Mouse (Mus musculus): ENCODE results near the gene Btnl10. TPM values are rescaled to one million over a fixed set of nuclear protein-coding genes. Genes with fewer than 3 reads are reported as not detected.

Btnl10 gene
- polyA plus RNA-seq, 1 experiment from 2014 or later = not detected

DNA sequence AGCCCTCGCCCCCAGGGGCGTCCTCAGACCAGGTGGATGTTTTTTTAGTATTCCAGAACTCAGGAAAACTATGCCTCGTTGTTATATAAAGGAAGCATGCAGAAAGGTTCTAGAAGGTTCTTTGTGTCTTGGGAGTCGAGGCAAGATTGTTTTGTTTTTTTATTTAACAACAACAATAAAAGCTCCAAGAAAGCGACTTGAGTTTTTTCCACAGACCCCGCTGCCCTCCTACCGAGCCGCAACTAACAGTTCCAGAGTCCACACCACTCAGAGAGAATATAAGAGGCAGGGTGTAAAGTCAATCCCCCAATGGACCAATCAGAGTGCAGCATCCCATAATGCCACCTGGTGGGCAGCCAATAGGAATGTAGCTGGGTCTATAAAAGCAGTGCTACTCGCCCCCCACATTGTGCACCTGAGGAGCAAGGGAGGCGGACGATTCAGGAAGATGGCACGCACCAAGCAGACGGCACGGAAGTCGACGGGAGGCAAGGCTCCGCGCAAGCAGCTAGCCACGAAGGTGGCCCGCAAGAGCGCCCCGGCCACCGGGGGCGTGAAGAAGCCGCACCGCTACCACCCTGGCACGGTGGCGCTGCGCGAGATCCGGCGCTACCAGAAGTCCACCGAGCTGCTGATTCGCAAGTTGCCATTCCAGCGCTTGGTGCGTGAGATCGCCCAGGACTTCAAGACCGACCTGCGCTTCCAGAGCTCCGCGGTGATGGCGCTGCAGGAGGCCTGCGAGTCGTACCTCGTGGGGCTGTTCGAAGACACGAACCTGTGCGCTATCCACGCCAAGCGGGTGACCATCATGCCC lies 43.9 kb downstream of the Btnl10 start:
- no peak for ATAC-seq (ENCODE audit: insufficient number of reproducible peaks, low FRiP score, low TSS enrichment, low read depth)
- WGBS = 62% methylated on average over 50 of the region's 50 CpGs
- Histone ChIP-seq H3K4me3 (replicated peaks) (no peak overlapping the region), H3K36me3 (peaks cover 4% of the 10 kb centered on the region; the same call in 1 of the 2 replicates), H3K9me3 (replicated peaks) (no peaks in the 10 kb centered on the region), H3K9ac (no peak overlapping the region), H3K27me3 (peaks cover 15% of the 10 kb centered on the region), H3K4me2 (replicated peaks) (no peak overlapping the region), H3K27ac (replicated peaks) (no peak overlapping the region), H3K4me1 (peaks cover 22% of the 10 kb centered on the region)

GRCm38 (mm10) chr11:58963543-58963942 lies 45.8 kb downstream of the Btnl10 start:
- Histone ChIP-seq H3K4me2 (replicated peaks) (no peak overlapping the region), H3K9ac (no peak overlapping the region), H3K9me3 (replicated peaks) (no peaks in the 10 kb centered on the region), H3K4me3 (replicated peaks) (no peak overlapping the region), H3K4me1 (peaks cover 8% of the 10 kb centered on the region; the same call in 1 of the 2 replicates), H3K36me3 (no peaks in the 10 kb centered on the region; the same call in 1 of the 2 replicates), H3K27me3 (peaks cover 15% of the 10 kb centered on the region), H3K27ac (replicated peaks) (no peak overlapping the region)
- ATAC-seq (ENCODE audit: insufficient number of reproducible peaks, low FRiP score, low TSS enrichment, low read depth) = no peak
- 36% methylated on average over 17 of the region's 17 CpGs for WGBS

GRCm38 (mm10) chr11:58964216-58964615 lies 46.5 kb downstream of the Btnl10 start:
- peaks cover 15% of the 10 kb centered on the region for H3K27me3 ChIP-seq
- H3K4me3 ChIP-seq (replicated peaks) = no peak overlapping the region
- no peak overlapping the region for H3K4me2 ChIP-seq (replicated peaks)
- no peaks in the 10 kb centered on the region; the same call in 1 of the 2 replicates for H3K36me3 ChIP-seq
- no peak for ATAC-seq (ENCODE audit: insufficient number of reproducible peaks, low FRiP score, low TSS enrichment, low read depth)
- 80% methylated on average over 7 of the region's 7 CpGs for WGBS
- H3K9ac ChIP-seq = no peak overlapping the region
- no peaks in the 10 kb centered on the region for H3K9me3 ChIP-seq (replicated peaks)
- no peak overlapping the region for H3K27ac ChIP-seq (replicated peaks)
- H3K4me1 ChIP-seq = peaks cover 7% of the 10 kb centered on the region; the same call in 1 of the 2 replicates

DNA sequence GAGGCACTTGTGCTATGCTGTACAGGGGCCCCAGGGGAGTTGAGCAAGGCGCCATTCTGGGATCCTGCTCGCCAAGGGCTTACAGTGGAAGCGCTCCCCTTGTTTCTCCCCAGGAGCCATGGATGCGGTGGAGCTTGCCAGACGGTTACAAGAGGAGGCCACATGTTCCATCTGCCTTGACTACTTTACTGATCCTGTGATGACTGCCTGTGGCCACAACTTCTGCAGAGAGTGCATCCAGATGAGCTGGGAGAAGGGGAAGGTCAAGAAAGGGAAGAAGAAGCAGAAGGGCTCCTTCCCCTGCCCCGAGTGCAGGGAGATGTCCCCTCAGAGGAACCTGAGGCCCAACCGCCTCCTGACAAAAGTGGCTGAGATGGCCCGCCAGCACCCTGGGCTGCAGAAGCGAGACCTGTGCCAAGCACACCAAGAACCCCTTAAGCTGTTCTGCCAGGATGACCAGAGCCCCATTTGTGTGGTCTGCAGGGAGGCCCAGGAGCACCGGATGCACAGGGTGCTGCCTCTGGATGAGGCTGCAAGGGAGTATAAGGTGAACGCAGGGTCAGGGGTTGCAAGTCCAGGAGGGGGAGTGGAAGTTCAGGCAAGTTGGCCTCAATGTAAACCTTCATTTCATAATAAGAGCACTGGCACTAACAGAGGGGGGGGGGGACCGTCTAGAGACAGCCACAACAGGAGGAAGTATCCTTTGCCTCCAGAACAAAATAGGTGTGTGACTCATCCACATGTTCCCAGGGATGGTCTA lies 47.5 kb downstream of the Btnl10 start:
- 42% methylated on average over 12 of the region's 12 CpGs for WGBS
- H3K4me2 ChIP-seq (replicated peaks) = no peak overlapping the region
- no peak overlapping the region for H3K27ac ChIP-seq (replicated peaks)
- peaks cover 5% of the 10 kb centered on the region; the same call in 1 of the 2 replicates for H3K36me3 ChIP-seq
- H3K4me3 ChIP-seq (replicated peaks) = no peak overlapping the region
- ATAC-seq (ENCODE audit: insufficient number of reproducible peaks, low FRiP score, low TSS enrichment, low read depth) = no peak
- no peaks in the 10 kb centered on the region for H3K4me1 ChIP-seq
- H3K9ac ChIP-seq = no peak overlapping the region
- peaks cover 15% of the 10 kb centered on the region for H3K27me3 ChIP-seq
- H3K9me3 ChIP-seq (replicated peaks) = no peaks in the 10 kb centered on the region

- ATAC-seq (ENCODE audit: insufficient number of reproducible peaks, low FRiP score, low TSS enrichment, low read depth) = no peak
- no peak overlapping the region for H3K4me2 ChIP-seq (replicated peaks)
- no peak overlapping the region for H3K9ac ChIP-seq
- H3K27ac ChIP-seq (replicated peaks) = no peak overlapping the region
- no peaks in the 10 kb centered on the region for H3K9me3 ChIP-seq (replicated peaks)
- peaks cover 3% of the 10 kb centered on the region for H3K27me3 ChIP-seq
- H3K36me3 ChIP-seq = peaks cover 9% of the 10 kb centered on the region; the same call in 1 of the 2 replicates
- no peaks in the 10 kb centered on the region for H3K4me1 ChIP-seq
- 95% methylated on average over 1 of the region's 1 CpGs for WGBS
- no peak overlapping the region for H3K4me3 ChIP-seq (replicated peaks)
These were observed 49.6 kb downstream of the Btnl10 start for GRCm38 (mm10) chr11:58967346-58967745.

DNA sequence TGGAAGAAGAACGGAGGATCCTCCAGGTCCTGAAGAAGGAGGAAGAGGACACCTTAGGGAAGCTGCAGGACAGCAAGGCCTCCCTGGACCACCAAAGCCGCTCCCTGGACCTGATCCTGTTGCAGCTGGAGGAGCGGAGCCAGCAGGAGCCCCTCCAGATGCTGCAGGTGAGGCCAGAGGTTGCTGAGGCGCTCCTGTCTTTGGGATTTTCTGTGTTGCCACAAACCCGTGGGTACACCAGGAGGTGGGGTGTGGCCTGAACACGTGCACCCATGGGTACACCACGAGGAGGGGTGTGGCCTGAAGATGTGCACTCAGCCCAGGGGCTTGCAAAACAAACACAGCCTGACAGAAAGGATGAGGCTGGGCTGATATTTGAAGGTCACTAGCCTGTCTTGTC lies 50.8 kb downstream of the Btnl10 start:
- H3K4me1 ChIP-seq = no peaks in the 10 kb centered on the region
- H3K4me2 ChIP-seq (replicated peaks) = no peak overlapping the region
- no peak for ATAC-seq (ENCODE audit: insufficient number of reproducible peaks, low FRiP score, low TSS enrichment, low read depth)
- WGBS = 78% methylated on average over 7 of the region's 7 CpGs
- H3K27me3 ChIP-seq = peaks cover 2% of the 10 kb centered on the region; the same call in 1 of the 2 replicates
- H3K27ac ChIP-seq (replicated peaks) = no peak overlapping the region
- peaks cover 9% of the 10 kb centered on the region; the same call in 1 of the 2 replicates for H3K36me3 ChIP-seq
- H3K9me3 ChIP-seq (replicated peaks) = no peaks in the 10 kb centered on the region
- no peak overlapping the region for H3K4me3 ChIP-seq (replicated peaks)
- no peak overlapping the region for H3K9ac ChIP-seq

DNA sequence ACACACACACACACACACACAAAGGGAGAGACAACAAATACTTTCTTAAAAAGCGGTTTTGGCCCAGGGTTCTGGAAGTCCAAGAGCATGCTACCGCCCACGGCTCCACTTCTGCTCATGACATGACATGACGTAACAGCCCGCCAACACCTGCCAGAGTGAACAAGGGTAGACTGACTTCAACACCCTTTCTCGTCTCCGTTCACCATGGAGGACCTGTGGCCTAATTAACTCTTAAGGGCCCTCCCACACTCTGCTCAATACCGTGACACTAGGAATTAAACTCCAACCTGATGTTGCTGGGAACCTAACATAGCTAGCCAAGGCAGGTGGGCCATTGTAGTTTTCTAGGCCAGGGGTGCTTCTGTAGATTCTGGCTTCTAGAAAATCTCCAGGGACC lies 51.3 kb downstream of the Btnl10 start:
- no peak overlapping the region for H3K27ac ChIP-seq (replicated peaks)
- no peak overlapping the region for H3K4me2 ChIP-seq (replicated peaks)
- 82% methylated on average over 8 of the region's 8 CpGs for WGBS
- no peak overlapping the region for H3K9ac ChIP-seq
- H3K36me3 ChIP-seq = peaks cover 9% of the 10 kb centered on the region; the same call in 1 of the 2 replicates
- H3K27me3 ChIP-seq = no peaks in the 10 kb centered on the region
- no peaks in the 10 kb centered on the region for H3K4me1 ChIP-seq
- H3K9me3 ChIP-seq (replicated peaks) = no peaks in the 10 kb centered on the region
- ATAC-seq (ENCODE audit: insufficient number of reproducible peaks, low FRiP score, low TSS enrichment, low read depth) = no peak
- no peak overlapping the region for H3K4me3 ChIP-seq (replicated peaks)

- H3K27ac ChIP-seq (replicated peaks) = no peak overlapping the region
- ATAC-seq (ENCODE audit: insufficient number of reproducible peaks, low FRiP score, low TSS enrichment, low read depth) = no peak
- no peaks in the 10 kb centered on the region for H3K27me3 ChIP-seq
- peaks cover 9% of the 10 kb centered on the region; the same call in 1 of the 2 replicates for H3K36me3 ChIP-seq
- H3K9ac ChIP-seq = no peak overlapping the region
- WGBS = 81% methylated on average over 6 of the region's 6 CpGs
- H3K4me1 ChIP-seq = no peaks in the 10 kb centered on the region
- H3K4me2 ChIP-seq (replicated peaks) = no peak overlapping the region
- no peak overlapping the region for H3K4me3 ChIP-seq (replicated peaks)
- no peaks in the 10 kb centered on the region for H3K9me3 ChIP-seq (replicated peaks)
These were observed 52.0 kb downstream of the Btnl10 start for GRCm38 (mm10) chr11:58969659-58970058.

- H3K9ac ChIP-seq = no peak overlapping the region
- H3K27ac ChIP-seq (replicated peaks) = no peak overlapping the region
- H3K36me3 ChIP-seq = peaks cover 9% of the 10 kb centered on the region; the same call in 1 of the 2 replicates
- 90% methylated on average over 21 of the region's 21 CpGs for WGBS
- ATAC-seq (ENCODE audit: insufficient number of reproducible peaks, low FRiP score, low TSS enrichment, low read depth) = no peak
- no peaks in the 10 kb centered on the region for H3K9me3 ChIP-seq (replicated peaks)
- no peak overlapping the region for H3K4me3 ChIP-seq (replicated peaks)
- H3K4me1 ChIP-seq = no peaks in the 10 kb centered on the region
- no peak overlapping the region for H3K4me2 ChIP-seq (replicated peaks)
- H3K27me3 ChIP-seq = no peaks in the 10 kb centered on the region
These were observed 53.3 kb downstream of the Btnl10 start for GRCm38 (mm10) chr11:58970831-58971530.

DNA sequence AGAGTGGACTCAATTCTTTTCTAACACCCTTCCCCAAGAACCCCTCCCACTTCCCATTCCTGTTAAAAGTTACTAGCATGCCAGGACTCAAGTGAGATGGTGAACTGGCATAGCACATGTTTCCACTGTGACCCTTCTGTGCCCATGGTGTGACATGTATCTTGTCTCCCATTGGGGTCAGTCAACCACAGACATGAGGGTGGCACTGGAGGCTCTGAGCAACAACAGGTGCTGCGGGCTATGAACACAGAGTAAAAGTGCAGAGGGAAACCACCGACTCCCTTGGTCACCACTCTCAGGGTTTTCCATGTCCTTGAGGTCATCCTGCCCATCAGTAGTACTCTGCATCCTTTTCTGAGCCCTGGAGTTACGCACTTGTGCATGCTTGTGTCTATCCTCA lies 54.1 kb downstream of the Btnl10 start:
- 90% methylated on average over 3 of the region's 3 CpGs for WGBS
- Histone ChIP-seq H3K36me3 (peaks cover 9% of the 10 kb centered on the region; the same call in 1 of the 2 replicates), H3K4me1 (peaks cover under 1% of the 10 kb centered on the region; the same call in 1 of the 2 replicates), H3K27ac (replicated peaks) (no peak overlapping the region), H3K4me3 (replicated peaks) (no peak overlapping the region), H3K9me3 (replicated peaks) (no peaks in the 10 kb centered on the region), H3K4me2 (replicated peaks) (no peak overlapping the region), H3K27me3 (no peaks in the 10 kb centered on the region), H3K9ac (no peak overlapping the region)
- ATAC-seq (ENCODE audit: insufficient number of reproducible peaks, low FRiP score, low TSS enrichment, low read depth) = no peak

DNA sequence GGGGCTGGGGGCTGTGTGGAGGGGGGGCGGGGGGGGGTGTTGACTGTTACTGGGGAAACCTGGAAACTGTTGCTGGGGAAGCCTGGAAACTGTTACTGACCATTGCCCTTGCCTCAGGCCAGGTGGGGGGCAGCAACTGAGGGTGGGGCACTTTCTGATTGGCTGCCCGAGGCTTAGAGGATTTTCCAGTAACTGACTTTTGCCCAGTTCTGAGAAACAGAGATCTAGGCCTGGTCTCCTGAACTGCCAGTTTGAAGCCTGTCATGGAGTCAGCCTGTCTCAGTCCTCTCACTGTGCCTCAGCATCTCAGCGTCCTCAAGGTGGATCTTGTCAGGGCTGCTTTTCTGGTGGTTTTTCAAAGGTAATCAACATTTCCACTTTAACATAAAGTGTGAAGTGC lies 56.7 kb downstream of the Btnl10 start:
- 85% methylated on average over 3 of the region's 3 CpGs for WGBS
- Histone ChIP-seq H3K9me3 (replicated peaks) (no peaks in the 10 kb centered on the region), H3K36me3 (peaks cover 9% of the 10 kb centered on the region; the same call in 1 of the 2 replicates), H3K27me3 (no peaks in the 10 kb centered on the region), H3K4me2 (replicated peaks) (no peak overlapping the region), H3K4me3 (replicated peaks) (no peak overlapping the region), H3K9ac (no peak overlapping the region), H3K27ac (replicated peaks) (no peak overlapping the region), H3K4me1 (peaks cover 18% of the 10 kb centered on the region)
- ATAC-seq (ENCODE audit: insufficient number of reproducible peaks, low FRiP score, low TSS enrichment, low read depth) = no peak
